Mouse (Mus musculus): ENCODE measurements at regions not wholly inside any gene's neighbourhood (a gene's known extent, or its start where the extent isn't known, plus 50 kb on each side); places are given as distances from the start of the nearest gene placed in this dataset.

GRCm38 (mm10) chr7:83060733-83061132 lies 193.6 kb downstream of the Mex3b start:
- ATAC-seq (replicated peaks in 1 of 2; ENCODE audit: insufficient read depth in 1 of 2, low FRiP score in 2 of 2, low TSS enrichment in 1 of 2, low read depth in 1 of 2, poor library complexity in 2 of 2, severe bottlenecking in 2 of 2), result no peak; a peak in 1 of 4 replicates

DNA sequence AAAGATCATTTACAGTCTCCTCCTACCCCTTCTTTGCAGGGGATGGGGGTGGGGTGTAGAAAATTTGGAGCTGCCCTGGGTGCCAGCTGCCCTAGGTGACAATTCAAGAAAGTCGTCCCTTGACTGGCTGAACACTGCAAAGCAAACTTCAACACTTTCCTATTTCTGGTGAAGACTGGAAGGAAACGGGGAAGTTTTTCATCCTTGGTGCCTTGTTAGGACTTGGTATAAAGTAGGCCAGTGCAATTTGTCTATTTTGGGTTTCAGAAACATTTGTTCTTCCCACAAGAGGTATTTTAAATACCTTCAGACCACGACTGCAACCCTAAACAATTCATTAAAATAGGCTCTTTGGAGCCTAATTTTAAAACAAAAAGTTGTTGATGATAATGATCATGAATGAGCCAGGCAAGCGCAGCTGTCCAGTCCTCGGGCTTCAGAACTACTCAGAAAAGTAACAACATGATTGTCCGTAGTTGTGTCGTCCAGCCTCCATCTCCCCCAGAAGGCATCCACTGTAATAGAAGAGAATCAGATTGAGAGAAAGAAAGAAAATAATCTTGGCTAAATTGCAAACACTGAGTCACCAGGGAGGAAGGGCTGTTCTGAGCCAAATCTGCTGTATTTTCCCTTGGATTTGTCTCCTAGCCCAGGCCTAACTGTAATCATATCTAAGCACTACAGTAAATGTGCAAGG lies 194.2 kb downstream of the Mex3b start:
- no peak for ATAC-seq (replicated peaks in 1 of 2; ENCODE audit: insufficient read depth in 1 of 2, low FRiP score in 2 of 2, low TSS enrichment in 1 of 2, low read depth in 1 of 2, poor library complexity in 2 of 2, severe bottlenecking in 2 of 2)

- peak; percentile 85 to 87 for ATAC-seq (replicated peaks in 1 of 2; ENCODE audit: insufficient read depth in 1 of 2, low FRiP score in 2 of 2, low TSS enrichment in 1 of 2, low read depth in 1 of 2, poor library complexity in 2 of 2, severe bottlenecking in 2 of 2)
These were observed 194.9 kb downstream of the Mex3b start for GRCm38 (mm10) chr7:83061894-83062477.

GRCm38 (mm10) chr7:83063559-83063958 lies 196.4 kb downstream of the Mex3b start:
- ATAC-seq (replicated peaks in 1 of 2; ENCODE audit: insufficient read depth in 1 of 2, low FRiP score in 2 of 2, low TSS enrichment in 1 of 2, low read depth in 1 of 2, poor library complexity in 2 of 2, severe bottlenecking in 2 of 2), result no peak

GRCm38 (mm10) chr7:83065341-83065740 lies 198.2 kb downstream of the Mex3b start:
- ATAC-seq (replicated peaks in 1 of 2; ENCODE audit: insufficient read depth in 1 of 2, low FRiP score in 2 of 2, low TSS enrichment in 1 of 2, low read depth in 1 of 2, poor library complexity in 2 of 2, severe bottlenecking in 2 of 2), result no peak

DNA sequence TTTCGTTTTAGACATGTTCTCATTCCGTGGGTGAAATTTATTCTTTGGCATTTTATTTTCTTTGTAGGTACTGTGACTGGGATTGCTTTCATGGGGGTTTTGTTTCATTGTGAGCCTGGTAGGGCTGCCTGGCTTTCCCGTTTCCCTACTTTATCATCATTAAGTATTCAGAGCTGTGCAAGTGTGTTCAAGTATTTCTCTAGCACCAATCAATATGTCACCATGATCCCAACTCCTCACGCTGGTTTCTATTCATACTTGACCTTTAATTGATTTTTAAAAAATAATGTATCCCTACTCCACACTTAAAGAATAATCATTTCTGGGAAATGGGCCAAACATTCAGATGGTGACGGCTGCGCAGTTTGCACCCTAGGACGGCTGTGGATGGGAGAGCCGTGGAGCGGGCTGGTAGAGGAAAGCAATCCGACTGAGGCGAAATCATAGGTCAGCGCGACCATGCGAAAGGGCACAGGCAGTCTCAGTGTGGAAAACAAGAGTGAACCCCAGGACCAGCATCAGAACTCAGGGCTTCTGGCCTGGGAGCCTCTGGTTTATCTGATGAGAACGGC lies 207.4 kb downstream of the Mex3b start:
- no peak for ATAC-seq (replicated peaks in 1 of 2; ENCODE audit: insufficient read depth in 1 of 2, low FRiP score in 2 of 2, low TSS enrichment in 1 of 2, low read depth in 1 of 2, poor library complexity in 2 of 2, severe bottlenecking in 2 of 2)

- ATAC-seq (replicated peaks in 1 of 2; ENCODE audit: insufficient read depth in 1 of 2, low FRiP score in 2 of 2, low TSS enrichment in 1 of 2, low read depth in 1 of 2, poor library complexity in 2 of 2, severe bottlenecking in 2 of 2), result peak; percentile 86 to 89; a peak in 3 of 4 replicates
These were observed 208.2 kb downstream of the Mex3b start for GRCm38 (mm10) chr7:83075159-83075952.

DNA sequence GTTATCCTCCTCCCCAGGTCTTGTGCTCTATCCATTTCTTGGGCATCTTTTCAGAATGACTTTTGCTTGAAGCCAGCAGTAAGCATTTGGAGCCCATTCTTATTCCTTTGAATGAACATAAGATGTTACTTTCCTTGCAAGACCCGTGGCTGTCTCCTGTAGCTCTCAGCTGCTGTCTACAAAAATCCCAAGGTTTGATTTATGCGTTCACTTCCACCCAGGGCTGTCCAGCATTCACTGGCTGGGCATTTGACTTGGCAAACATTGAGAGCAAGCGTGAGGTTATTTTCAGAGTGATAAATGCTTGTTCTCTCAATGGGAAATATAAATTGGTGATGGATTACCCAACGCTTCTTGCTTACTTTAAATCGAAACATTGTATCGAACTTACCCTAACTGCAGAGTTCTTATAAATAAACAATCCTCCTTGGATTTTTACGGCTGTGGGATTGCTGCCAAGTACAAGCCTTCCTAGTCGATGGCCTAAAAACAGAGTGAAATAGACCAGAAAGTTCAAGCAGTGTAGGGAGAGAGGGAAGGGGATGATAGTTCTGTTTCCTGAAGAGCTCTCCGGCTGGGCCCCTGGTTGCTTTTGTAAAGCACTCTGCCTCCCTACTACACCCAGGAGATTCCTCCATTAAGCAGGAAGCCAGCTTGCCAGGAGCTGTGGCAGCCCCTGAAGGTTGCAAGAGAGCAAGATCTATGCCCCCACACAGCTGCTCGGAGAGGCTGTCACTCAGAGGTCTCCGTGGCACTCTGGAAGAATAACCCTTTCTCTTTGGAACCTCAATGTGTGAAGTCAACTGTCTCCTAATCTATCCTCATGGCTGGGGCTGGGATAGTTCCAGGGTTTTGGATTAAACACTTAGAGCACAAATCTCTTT lies 210.1 kb downstream of the Mex3b start:
- ATAC-seq (replicated peaks in 1 of 2; ENCODE audit: insufficient read depth in 1 of 2, low FRiP score in 2 of 2, low TSS enrichment in 1 of 2, low read depth in 1 of 2, poor library complexity in 2 of 2, severe bottlenecking in 2 of 2), result no peak

DNA sequence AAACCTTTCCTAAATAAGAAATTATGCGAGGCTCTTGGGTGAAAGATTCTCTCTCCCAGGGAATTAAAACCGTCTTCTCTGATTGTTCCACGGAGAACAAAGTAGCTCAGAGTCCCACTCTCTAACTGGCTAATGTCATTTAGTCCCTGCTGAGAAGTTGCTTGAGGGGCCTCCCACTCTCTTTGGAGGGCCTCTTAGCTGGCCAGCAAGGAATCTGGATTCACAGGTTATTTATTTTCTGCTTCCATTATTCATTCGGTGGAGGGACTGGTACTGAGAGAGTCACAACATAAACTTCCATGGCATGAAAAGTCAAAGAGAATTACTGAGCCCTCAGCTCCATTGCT lies 210.8 kb downstream of the Mex3b start:
- ATAC-seq (replicated peaks in 1 of 2; ENCODE audit: insufficient read depth in 1 of 2, low FRiP score in 2 of 2, low TSS enrichment in 1 of 2, low read depth in 1 of 2, poor library complexity in 2 of 2, severe bottlenecking in 2 of 2), result no peak

GRCm38 (mm10) chr7:83078695-83079094 lies 211.6 kb downstream of the Mex3b start:
- no peak for ATAC-seq (replicated peaks in 1 of 2; ENCODE audit: insufficient read depth in 1 of 2, low FRiP score in 2 of 2, low TSS enrichment in 1 of 2, low read depth in 1 of 2, poor library complexity in 2 of 2, severe bottlenecking in 2 of 2)

GRCm38 (mm10) chr7:83079842-83080241 lies 212.7 kb downstream of the Mex3b start:
- no peak for ATAC-seq (replicated peaks in 1 of 2; ENCODE audit: insufficient read depth in 1 of 2, low FRiP score in 2 of 2, low TSS enrichment in 1 of 2, low read depth in 1 of 2, poor library complexity in 2 of 2, severe bottlenecking in 2 of 2)

- no peak for ATAC-seq (replicated peaks in 1 of 2; ENCODE audit: insufficient read depth in 1 of 2, low FRiP score in 2 of 2, low TSS enrichment in 1 of 2, low read depth in 1 of 2, poor library complexity in 2 of 2, severe bottlenecking in 2 of 2)
These were observed 217.5 kb downstream of the Mex3b start for GRCm38 (mm10) chr7:83084496-83085082.

- ATAC-seq (replicated peaks in 1 of 2; ENCODE audit: insufficient read depth in 1 of 2, low FRiP score in 2 of 2, low TSS enrichment in 1 of 2, low read depth in 1 of 2, poor library complexity in 2 of 2, severe bottlenecking in 2 of 2), result no peak
These were observed 218.5 kb downstream of the Mex3b start for GRCm38 (mm10) chr7:83085547-83086158.

DNA sequence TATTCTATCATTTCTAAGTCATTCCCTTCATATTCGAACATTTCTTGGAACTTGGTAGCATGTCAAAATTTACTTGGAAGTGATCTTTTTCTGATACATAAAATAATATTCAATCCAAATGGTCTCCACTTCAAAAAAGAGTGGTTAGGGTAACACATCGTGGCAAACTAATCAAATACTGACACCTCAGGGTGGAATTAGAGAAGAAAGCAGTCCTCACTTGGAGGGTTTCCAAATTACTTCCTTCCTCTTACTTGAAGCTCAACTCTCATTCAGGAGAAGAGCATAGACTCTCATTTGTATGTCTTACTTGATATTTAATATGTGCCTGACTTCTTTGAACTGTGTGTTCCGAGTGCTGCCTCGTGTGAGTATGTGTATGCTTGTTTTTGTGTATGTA lies 220.3 kb downstream of the Mex3b start:
- ATAC-seq (replicated peaks in 1 of 2; ENCODE audit: insufficient read depth in 1 of 2, low FRiP score in 2 of 2, low TSS enrichment in 1 of 2, low read depth in 1 of 2, poor library complexity in 2 of 2, severe bottlenecking in 2 of 2), result peak; percentile 46 to 63; a peak in 2 of 4 replicates

GRCm38 (mm10) chr7:83088125-83088524 lies 221.0 kb downstream of the Mex3b start:
- ATAC-seq (replicated peaks in 1 of 2; ENCODE audit: insufficient read depth in 1 of 2, low FRiP score in 2 of 2, low TSS enrichment in 1 of 2, low read depth in 1 of 2, poor library complexity in 2 of 2, severe bottlenecking in 2 of 2), result no peak

DNA sequence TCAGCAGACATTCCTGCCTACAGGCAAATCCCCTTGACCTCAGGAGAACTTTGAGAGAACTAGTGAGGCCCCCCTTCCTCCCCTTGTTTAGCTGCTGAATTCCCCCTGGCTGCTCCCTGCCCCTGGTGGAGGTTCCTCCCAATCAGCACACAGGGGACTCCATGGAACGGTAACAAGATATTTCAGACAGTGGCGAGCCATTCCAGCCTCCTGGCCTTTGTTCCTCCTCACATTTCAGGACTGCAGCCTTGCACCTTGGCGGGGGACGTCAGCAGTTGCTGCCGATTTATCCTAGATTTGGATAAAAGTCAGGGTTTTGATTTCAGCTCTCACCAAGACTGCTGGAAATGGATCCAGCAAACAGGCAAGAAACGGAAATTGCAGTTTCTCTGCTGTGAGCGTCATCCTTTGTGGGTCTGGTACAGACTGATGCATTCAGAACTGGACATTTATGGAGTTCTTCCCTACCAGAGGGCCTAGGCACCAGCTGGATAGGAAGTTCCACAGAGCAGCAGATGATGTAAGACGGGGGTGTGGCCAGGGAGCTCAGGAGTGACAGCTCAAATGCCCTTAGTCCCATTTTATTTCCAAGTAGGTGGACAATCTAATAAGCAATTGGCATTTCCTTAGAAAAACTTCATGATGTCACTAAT lies 222.3 kb downstream of the Mex3b start:
- ATAC-seq (replicated peaks in 1 of 2; ENCODE audit: insufficient read depth in 1 of 2, low FRiP score in 2 of 2, low TSS enrichment in 1 of 2, low read depth in 1 of 2, poor library complexity in 2 of 2, severe bottlenecking in 2 of 2), result no peak
